Mouse (Mus musculus): ENCODE measurements around the gene Cdhr4.

Gene Cdhr4

GRCm38 (mm10) chr9:107992197-107992596 is at the start of gene Cdhr4:
Gene Cdhr4, plus strand, starts transcription at chr9:107992497.
- no peak for DNase-seq

GRCm38 (mm10) chr9:107947241-107948194 is 44.8 kb upstream of the Cdhr4 start:
- DNase-seq = no peak

GRCm38 (mm10) chr9:107949184-107949921 is 42.9 kb upstream of the Cdhr4 start:
- no peak for DNase-seq

- DNase-seq = no peak
Measured at GRCm38 (mm10) chr9:107949922-107950235, 42.4 kb upstream of the Cdhr4 start, which contains the start of gene Traip. Gene Traip, plus strand, starts transcription at chr9:107950136.

GRCm38 (mm10) chr9:107950460-107951355 is 41.6 kb upstream of the Cdhr4 start:
- DNase-seq = peak; percentile 90

- DNase-seq = no peak
Measured at GRCm38 (mm10) chr9:107955613-107956289, 36.5 kb upstream of the Cdhr4 start.

- no peak for DNase-seq
Measured at GRCm38 (mm10) chr9:107957141-107957540, 35.2 kb upstream of the Cdhr4 start.

GRCm38 (mm10) chr9:107959896-107960295 is 32.4 kb upstream of the Cdhr4 start:
- no peak for DNase-seq

- no peak for DNase-seq
Measured at GRCm38 (mm10) chr9:107960928-107961327, 31.4 kb upstream of the Cdhr4 start.

GRCm38 (mm10) chr9:107961351-107961762 is 30.9 kb upstream of the Cdhr4 start:
- peak; percentile 84 for DNase-seq

GRCm38 (mm10) chr9:107961881-107962280 is 30.4 kb upstream of the Cdhr4 start:
- DNase-seq = peak; percentile 69

GRCm38 (mm10) chr9:107962916-107963315 is 29.4 kb upstream of the Cdhr4 start:
- no peak for DNase-seq

GRCm38 (mm10) chr9:107963700-107964099 is 28.6 kb upstream of the Cdhr4 start:
- no peak for DNase-seq

- no peak for DNase-seq
Measured at GRCm38 (mm10) chr9:107964681-107965080, 27.6 kb upstream of the Cdhr4 start.

GRCm38 (mm10) chr9:107966676-107967075 is 25.6 kb upstream of the Cdhr4 start:
- no peak for DNase-seq

GRCm38 (mm10) chr9:107967437-107967836 is 24.9 kb upstream of the Cdhr4 start:
- no peak for DNase-seq

- DNase-seq = no peak
Measured at GRCm38 (mm10) chr9:107968531-107968930, 23.8 kb upstream of the Cdhr4 start.

- DNase-seq = no peak
Measured at GRCm38 (mm10) chr9:107970311-107970710, 22.0 kb upstream of the Cdhr4 start.

- no peak for DNase-seq
Measured at GRCm38 (mm10) chr9:107971690-107972541, 20.4 kb upstream of the Cdhr4 start.

- DNase-seq = no peak
Measured at GRCm38 (mm10) chr9:107974491-107975171, 17.7 kb upstream of the Cdhr4 start.

Measured in right cerebral cortex, postnatal 25 days (tissue).